Mouse (Mus musculus): Measurements from ENCODE around the gene Wdr70. TPM values are rescaled to one million over a fixed set of nuclear protein-coding genes. Genes with fewer than 3 reads are reported as not detected.

Wdr70 gene
- polyA plus RNA-seq, 1 experiment from 2014 or later, result 76.5 TPM

DNA sequence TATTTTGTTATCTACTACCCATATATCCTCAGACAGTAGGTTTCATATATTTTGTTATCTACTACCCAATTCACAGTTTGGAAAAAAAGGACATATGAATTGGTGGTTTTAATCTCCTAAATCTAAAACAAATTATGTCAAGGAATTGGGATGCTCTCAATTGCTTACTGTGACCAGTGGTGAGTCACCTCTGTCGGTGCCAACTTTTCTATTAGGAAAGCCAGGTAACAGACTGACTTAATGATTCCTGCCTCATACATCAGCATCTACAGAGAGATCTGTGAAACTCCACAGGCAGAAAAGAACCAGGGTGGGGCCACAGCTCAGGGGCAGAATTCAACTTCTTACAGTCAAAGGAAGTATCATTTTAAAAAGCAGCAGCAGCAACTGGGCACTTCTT, 93.0 kb downstream of the Wdr70 start:
- no peaks in the 10 kb centered on the region for H3K27me3 ChIP-seq (ENCODE audit: insufficient read depth, poor library complexity, severe bottlenecking)
- WGBS, result 84% methylated on average over 1 of the region's 1 CpGs

GRCm38 (mm10) chr15:8005506-8005905, 93.5 kb downstream of the Wdr70 start:
- 77% methylated on average over 5 of the region's 5 CpGs for WGBS
- Histone ChIP-seq H3K4me3 (no peak overlapping the region), H3K27me3 (ENCODE audit: insufficient read depth, poor library complexity, severe bottlenecking) (no peaks in the 10 kb centered on the region), H3K27ac (no peak overlapping the region), H3K9me3 (no peaks in the 10 kb centered on the region), H3K36me3 (no peaks in the 10 kb centered on the region), H3K4me1 (replicated peaks) (no peaks in the 10 kb centered on the region)
- DNase-seq (ENCODE audit: low spot score), result no peak

More for the DNA sequence above, 93.0 kb downstream of the Wdr70 start:
- no peak overlapping the region for H3K4me3 ChIP-seq
- no peaks in the 10 kb centered on the region for H3K4me1 ChIP-seq (replicated peaks)
- H3K36me3 ChIP-seq, result no peaks in the 10 kb centered on the region
- H3K27ac ChIP-seq, result no peak overlapping the region
- no peak for DNase-seq (ENCODE audit: low spot score)
- no peaks in the 10 kb centered on the region for H3K9me3 ChIP-seq

- WGBS, result 93% methylated on average over 8 of the region's 8 CpGs
- H3K4me3 ChIP-seq, result no peak overlapping the region
Measured at GRCm38 (mm10) chr15:8003789-8004188, 95.2 kb downstream of the Wdr70 start.

DNA sequence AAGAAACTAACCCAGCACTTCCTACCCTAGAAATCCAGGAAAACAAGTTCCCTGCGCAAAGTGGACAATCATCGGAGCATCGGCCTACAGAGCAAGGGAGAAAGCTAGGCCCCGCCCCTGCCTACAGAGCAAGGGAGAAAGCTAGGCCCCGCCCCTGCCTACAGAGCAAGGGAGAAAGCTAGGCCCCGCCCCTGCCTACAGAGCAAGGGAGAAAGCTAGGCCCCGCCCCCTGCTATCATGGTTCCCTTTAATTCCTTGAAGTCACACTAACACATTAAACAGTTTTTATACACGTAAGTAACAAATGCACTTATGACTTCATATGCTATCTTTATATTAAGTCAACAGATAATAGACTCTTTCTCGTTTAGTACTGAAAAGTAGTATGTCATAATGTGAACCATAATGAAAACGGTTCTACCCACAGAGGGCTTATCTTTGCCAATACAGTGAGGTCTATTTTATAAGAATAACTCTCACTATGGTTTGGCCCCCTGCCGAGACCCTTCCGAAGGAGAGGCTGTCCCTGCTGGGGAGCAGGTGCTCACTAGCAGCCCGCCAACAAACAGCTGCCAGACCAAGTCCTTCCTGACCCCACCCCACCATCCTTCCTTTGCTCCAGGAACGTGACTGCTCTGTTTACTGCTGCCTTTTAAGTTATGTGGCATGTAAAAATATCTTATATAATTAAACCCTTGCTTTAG, 100.0 kb downstream of the Wdr70 start:
- H3K4me1 ChIP-seq (replicated peaks), result no peaks in the 10 kb centered on the region
- no peaks in the 10 kb centered on the region for H3K9me3 ChIP-seq
- no peak overlapping the region for H3K27ac ChIP-seq
- H3K4me3 ChIP-seq, result no peak overlapping the region
- 54% methylated on average over 14 of the region's 14 CpGs for WGBS
- H3K27me3 ChIP-seq (ENCODE audit: insufficient read depth, poor library complexity, severe bottlenecking), result no peaks in the 10 kb centered on the region
- no peak for DNase-seq (ENCODE audit: low spot score)
- no peaks in the 10 kb centered on the region for H3K36me3 ChIP-seq

More at GRCm38 (mm10) chr15:8003789-8004188, 95.2 kb downstream of the Wdr70 start:
- Histone ChIP-seq H3K27ac (no peak overlapping the region), H3K27me3 (ENCODE audit: insufficient read depth, poor library complexity, severe bottlenecking) (no peaks in the 10 kb centered on the region), H3K4me1 (replicated peaks) (no peaks in the 10 kb centered on the region), H3K36me3 (no peaks in the 10 kb centered on the region), H3K9me3 (no peaks in the 10 kb centered on the region)
- no peak for DNase-seq (ENCODE audit: low spot score)

DNA sequence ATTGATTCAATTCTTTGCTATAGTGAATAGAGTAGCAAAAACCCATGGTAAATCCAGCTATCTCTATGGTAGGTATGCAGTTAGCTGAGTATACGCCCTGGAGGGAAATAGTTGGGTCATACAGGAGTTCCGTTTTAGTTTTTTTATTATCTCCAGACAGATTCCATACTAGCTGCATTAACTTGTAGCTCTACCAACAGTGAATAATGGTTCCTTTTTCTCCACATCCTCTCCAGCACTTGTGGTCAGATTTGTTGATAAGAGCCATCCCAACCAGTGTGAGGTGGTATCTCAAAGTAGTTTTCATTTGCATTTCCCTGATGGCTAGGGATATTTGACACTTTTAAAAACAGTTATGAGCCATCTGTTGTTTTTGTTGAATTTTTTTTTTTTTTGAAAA, 100.9 kb downstream of the Wdr70 start:
- H3K27me3 ChIP-seq (ENCODE audit: insufficient read depth, poor library complexity, severe bottlenecking), result no peaks in the 10 kb centered on the region
- no peak for DNase-seq (ENCODE audit: low spot score)
- H3K4me3 ChIP-seq, result no peak overlapping the region
- H3K4me1 ChIP-seq (replicated peaks), result no peaks in the 10 kb centered on the region
- no peak overlapping the region for H3K27ac ChIP-seq
- H3K9me3 ChIP-seq, result no peaks in the 10 kb centered on the region
- H3K36me3 ChIP-seq, result no peaks in the 10 kb centered on the region
- WGBS, result 94% methylated on average over 2 of the region's 2 CpGs

DNA sequence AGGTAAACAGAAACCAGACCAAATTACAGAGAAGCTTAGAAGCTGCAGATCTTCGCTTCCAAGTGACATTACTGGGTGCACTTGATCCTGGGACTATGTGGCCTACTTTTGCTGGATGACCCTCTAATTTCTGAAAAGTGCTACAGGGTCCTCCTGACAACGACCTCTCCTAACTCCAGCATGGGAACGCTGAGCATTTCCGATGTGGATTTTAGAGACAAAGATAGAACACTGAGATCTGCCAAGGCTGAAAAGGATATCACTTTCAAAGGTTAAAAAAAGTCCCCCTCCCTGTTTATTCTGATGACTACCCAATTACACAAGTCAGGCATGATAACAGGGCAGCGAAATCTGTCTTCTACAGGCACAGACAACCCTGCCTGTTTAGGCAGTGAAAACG, 105.3 kb downstream of the Wdr70 start:
- no peaks in the 10 kb centered on the region for H3K36me3 ChIP-seq
- H3K4me3 ChIP-seq, result no peak overlapping the region
- H3K9me3 ChIP-seq, result no peaks in the 10 kb centered on the region
- no peak for DNase-seq (ENCODE audit: low spot score)
- no peaks in the 10 kb centered on the region for H3K4me1 ChIP-seq (replicated peaks)
- no peaks in the 10 kb centered on the region for H3K27me3 ChIP-seq (ENCODE audit: insufficient read depth, poor library complexity, severe bottlenecking)
- H3K27ac ChIP-seq, result no peak overlapping the region
- WGBS, result 92% methylated on average over 6 of the region's 6 CpGs

GRCm38 (mm10) chr15:7990101-7990500, 108.9 kb downstream of the Wdr70 start:
- Histone ChIP-seq H3K27ac (no peak overlapping the region), H3K9me3 (no peaks in the 10 kb centered on the region), H3K4me1 (replicated peaks) (0 out of 2 replicates have a peak, but pooled peaks cover 5% of the 10 kb centered on the region), H3K36me3 (0 out of 2 replicates have a peak, but pooled peaks cover 3% of the 10 kb centered on the region), H3K4me3 (no peak overlapping the region), H3K27me3 (ENCODE audit: insufficient read depth, poor library complexity, severe bottlenecking) (no peaks in the 10 kb centered on the region)
- no peak for DNase-seq (ENCODE audit: low spot score)

GRCm38 (mm10) chr15:7987374-7987773, 111.6 kb downstream of the Wdr70 start:
- no peak for DNase-seq (ENCODE audit: low spot score)
- 91% methylated on average over 8 of the region's 8 CpGs for WGBS
- H3K27ac ChIP-seq, result no peak overlapping the region

DNA sequence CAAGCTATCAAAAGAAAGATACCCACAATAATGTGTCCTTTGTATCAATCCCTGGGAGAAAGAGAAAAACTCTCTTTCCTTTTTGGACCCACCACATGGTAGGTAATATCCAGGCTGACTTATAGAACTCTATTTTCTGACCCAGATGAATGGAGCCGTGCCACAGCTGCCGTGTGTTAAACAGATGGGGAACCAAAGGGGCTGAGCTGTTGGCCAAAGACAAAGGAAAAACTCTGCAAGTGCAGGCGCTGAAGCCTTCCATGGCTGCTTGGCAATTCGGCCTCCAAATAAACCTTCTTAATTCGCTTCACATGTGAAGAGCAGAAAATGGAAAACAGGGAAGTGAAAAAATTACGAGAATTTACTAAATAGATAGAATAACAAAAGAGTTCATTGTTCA, 112.7 kb downstream of the Wdr70 start:
- no peaks in the 10 kb centered on the region for H3K9me3 ChIP-seq
- H3K36me3 ChIP-seq, result 0 out of 2 replicates have a peak, but pooled peaks cover 6% of the 10 kb centered on the region
- DNase-seq (ENCODE audit: low spot score), result peak; percentile 20
- 57% methylated on average over 6 of the region's 6 CpGs for WGBS
- 0 out of 2 replicates have a peak, but pooled peaks cover 5% of the 10 kb centered on the region for H3K4me1 ChIP-seq (replicated peaks)
- no peak overlapping the region for H3K27ac ChIP-seq
- no peaks in the 10 kb centered on the region for H3K27me3 ChIP-seq (ENCODE audit: insufficient read depth, poor library complexity, severe bottlenecking)
- no peak overlapping the region for H3K4me3 ChIP-seq

More at GRCm38 (mm10) chr15:7987374-7987773, 111.6 kb downstream of the Wdr70 start:
- H3K4me1 ChIP-seq (replicated peaks), result 0 out of 2 replicates have a peak, but pooled peaks cover 5% of the 10 kb centered on the region
- H3K4me3 ChIP-seq, result no peak overlapping the region
- no peaks in the 10 kb centered on the region for H3K27me3 ChIP-seq (ENCODE audit: insufficient read depth, poor library complexity, severe bottlenecking)
- 0 out of 2 replicates have a peak, but pooled peaks cover 6% of the 10 kb centered on the region for H3K36me3 ChIP-seq
- no peaks in the 10 kb centered on the region for H3K9me3 ChIP-seq

- Histone ChIP-seq H3K9me3 (no peaks in the 10 kb centered on the region), H3K27me3 (ENCODE audit: insufficient read depth, poor library complexity, severe bottlenecking) (no peaks in the 10 kb centered on the region), H3K36me3 (peaks cover 13% of the 10 kb centered on the region), H3K4me3 (no peak overlapping the region), H3K27ac (no peak overlapping the region), H3K4me1 (replicated peaks) (no peaks in the 10 kb centered on the region)
- no peak for DNase-seq (ENCODE audit: low spot score)
- 100% methylated on average over 1 of the region's 1 CpGs for WGBS
Measured at GRCm38 (mm10) chr15:7978640-7979039, 120.4 kb downstream of the Wdr70 start.

DNA sequence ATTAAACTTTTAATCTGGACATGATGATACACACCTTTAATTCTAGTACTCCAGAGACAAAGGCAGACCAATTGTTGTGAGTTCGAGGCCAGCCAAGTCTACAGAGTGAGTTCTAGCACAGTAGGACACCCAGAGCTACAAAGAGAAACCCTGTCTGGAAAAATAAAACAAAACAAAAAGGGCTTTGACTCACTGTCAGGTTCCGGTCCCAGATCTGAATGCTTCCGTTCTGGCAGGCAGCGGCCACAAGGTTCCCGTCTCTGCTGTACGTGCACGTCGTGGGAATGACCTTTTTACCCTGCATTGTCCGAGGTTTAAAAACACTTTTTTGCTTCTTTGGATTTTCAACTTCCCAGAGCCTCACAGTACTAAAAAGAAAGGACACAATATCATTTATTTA, 122.2 kb downstream of the Wdr70 start:
- DNase-seq (ENCODE audit: low spot score), result no peak
- Histone ChIP-seq H3K9me3 (no peaks in the 10 kb centered on the region), H3K27ac (no peak overlapping the region), H3K36me3 (peaks cover 13% of the 10 kb centered on the region), H3K27me3 (ENCODE audit: insufficient read depth, poor library complexity, severe bottlenecking) (no peaks in the 10 kb centered on the region), H3K4me3 (no peak overlapping the region), H3K4me1 (replicated peaks) (no peaks in the 10 kb centered on the region)
- WGBS, result 35% methylated on average over 9 of the region's 9 CpGs

DNA sequence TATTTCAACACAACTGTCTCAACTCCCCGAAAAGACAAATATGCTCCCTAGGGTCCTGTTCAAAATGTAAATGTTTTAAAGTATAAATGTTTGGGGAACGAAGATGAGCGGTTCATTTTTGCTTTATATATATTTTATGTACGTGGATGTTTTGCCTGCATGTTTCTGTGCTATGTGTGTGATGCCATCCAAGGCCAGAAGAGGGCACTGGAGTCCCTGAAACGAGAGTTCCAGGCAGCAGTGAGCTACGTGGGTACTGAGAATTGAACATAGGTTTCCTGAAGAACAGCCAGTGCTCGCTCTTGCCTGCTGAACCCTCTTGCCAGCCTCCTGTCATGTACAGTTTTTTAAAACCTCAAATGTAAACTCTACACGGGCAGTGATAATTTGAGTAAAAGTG, 124.6 kb downstream of the Wdr70 start:
- no peaks in the 10 kb centered on the region for H3K4me1 ChIP-seq (replicated peaks)
- H3K9me3 ChIP-seq, result no peaks in the 10 kb centered on the region
- WGBS, result 87% methylated on average over 8 of the region's 8 CpGs
- no peaks in the 10 kb centered on the region for H3K27me3 ChIP-seq (ENCODE audit: insufficient read depth, poor library complexity, severe bottlenecking)
- no peak overlapping the region for H3K27ac ChIP-seq
- H3K36me3 ChIP-seq, result peaks cover 13% of the 10 kb centered on the region
- DNase-seq (ENCODE audit: low spot score), result no peak
- no peak overlapping the region for H3K4me3 ChIP-seq

DNA sequence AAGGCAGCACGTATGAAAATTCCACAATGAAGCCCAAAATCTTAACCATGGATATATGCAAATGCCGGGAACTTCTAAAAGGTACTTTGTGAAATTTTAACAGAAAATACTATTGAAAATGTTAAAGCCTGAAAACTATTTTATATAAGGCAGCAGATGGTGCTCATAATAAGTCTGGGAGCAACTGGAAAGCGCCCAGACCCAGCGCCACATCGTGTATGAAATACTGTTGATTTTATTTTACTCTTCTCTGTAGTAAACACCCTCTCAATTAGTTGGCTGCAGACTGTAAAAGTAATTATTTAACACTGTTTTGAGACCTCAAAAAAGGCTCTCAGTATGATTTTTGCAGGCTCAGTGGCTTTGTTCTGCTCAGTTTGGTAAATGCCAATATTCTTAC, 126.5 kb downstream of the Wdr70 start:
- Histone ChIP-seq H3K27ac (no peak overlapping the region), H3K4me3 (no peak overlapping the region), H3K9me3 (no peaks in the 10 kb centered on the region), H3K36me3 (peaks cover 13% of the 10 kb centered on the region), H3K27me3 (ENCODE audit: insufficient read depth, poor library complexity, severe bottlenecking) (no peaks in the 10 kb centered on the region), H3K4me1 (replicated peaks) (no peaks in the 10 kb centered on the region)
- WGBS, result 97% methylated on average over 5 of the region's 5 CpGs
- DNase-seq (ENCODE audit: low spot score), result no peak
